Mouse (Mus musculus): ENCODE measurements around the gene Gpx1. TPM values are rescaled to one million over a fixed set of nuclear protein-coding genes. Genes with fewer than 3 reads are reported as not detected.
A peak's percentile ranks its signal among the peaks of the same experiment; 100 is the strongest.

Gpx1 gene
- polyA plus RNA-seq, 2 experiments, result 476 to 718 TPM

GRCm38 (mm10) chr9:108343835-108344234, 5.1 kb downstream of the Gpx1 start:
- H3K27ac ChIP-seq (replicated peaks; ENCODE audit: low read depth, low read length), result no peak overlapping the region
- TF ChIP-seq POLR2A (IDR thresholded peaks at IDR 0.05; ENCODE audit: borderline replicate concordance, extremely low read depth, insufficient read depth, insufficient read length), result no peak
- H3K36me3 ChIP-seq (ENCODE audit: control insufficient read depth, insufficient read depth, low read length), result no peaks in the 10 kb centered on the region
- no peak for DNase-seq (ENCODE audit: low spot score)
- H3K9ac ChIP-seq (ENCODE audit: low read depth, low read length, severe bottlenecking), result no peak overlapping the region
- H3K27me3 ChIP-seq (ENCODE audit: control insufficient read depth, insufficient read depth, low read length), result no peaks in the 10 kb centered on the region
- 100% methylated on average over 1 of the region's 1 CpGs for WGBS
- peaks cover 16% of the 10 kb centered on the region for H3K4me1 ChIP-seq (ENCODE audit: control insufficient read depth, insufficient read depth, low read length)
- H3K4me3 ChIP-seq (replicated peaks; ENCODE audit: low read length), result no peak overlapping the region
- H3K4me2 ChIP-seq (replicated peaks; ENCODE audit: low read depth, low read length, severe bottlenecking), result no peak overlapping the region
- H3K9me3 ChIP-seq (ENCODE audit: control insufficient read depth, low read length), result no peaks in the 10 kb centered on the region
- ATAC-seq (ENCODE audit: low FRiP score, low read depth), result no peak

DNA sequence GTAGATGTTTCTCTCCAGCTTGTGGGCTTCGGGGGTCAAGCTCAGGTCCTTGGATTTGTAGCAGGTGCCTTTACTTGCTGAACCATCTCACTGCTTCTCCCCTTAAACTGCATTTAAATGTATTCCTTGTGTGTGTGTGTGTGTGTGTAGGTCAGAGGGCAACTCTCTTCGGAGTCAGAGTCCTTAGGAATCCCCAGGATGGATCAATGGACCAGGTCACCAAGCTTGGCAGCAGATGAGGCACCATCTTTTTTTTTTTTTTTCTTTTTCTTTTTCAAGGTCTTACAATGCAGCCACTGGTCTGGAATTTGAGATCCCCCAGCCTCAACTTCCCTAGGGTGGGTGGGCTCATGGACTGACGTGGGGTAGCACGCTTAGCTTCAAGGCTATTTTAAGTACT, 5.8 kb downstream of the Gpx1 start:
- DNase-seq (ENCODE audit: low spot score) (no peak), ATAC-seq (ENCODE audit: low FRiP score, low read depth) (no peak)
- TF ChIP-seq POLR2A (IDR thresholded peaks at IDR 0.05; ENCODE audit: borderline replicate concordance, extremely low read depth, insufficient read depth, insufficient read length), result no peak
- H3K27me3 ChIP-seq (ENCODE audit: control insufficient read depth, insufficient read depth, low read length), result no peaks in the 10 kb centered on the region
- H3K4me3 ChIP-seq (replicated peaks; ENCODE audit: low read length), result no peak overlapping the region
- no peak overlapping the region for H3K27ac ChIP-seq (replicated peaks; ENCODE audit: low read depth, low read length)
- H3K4me2 ChIP-seq (replicated peaks; ENCODE audit: low read depth, low read length, severe bottlenecking), result no peak overlapping the region
- peaks cover 18% of the 10 kb centered on the region for H3K4me1 ChIP-seq (ENCODE audit: control insufficient read depth, insufficient read depth, low read length)
- peaks cover 3% of the 10 kb centered on the region; the same call in 1 of the 2 replicates for H3K36me3 ChIP-seq (ENCODE audit: control insufficient read depth, insufficient read depth, low read length)
- no peaks in the 10 kb centered on the region for H3K9me3 ChIP-seq (ENCODE audit: control insufficient read depth, low read length)
- H3K9ac ChIP-seq (ENCODE audit: low read depth, low read length, severe bottlenecking), result no peak overlapping the region
- 87% methylated on average over 4 of the region's 4 CpGs for WGBS

- peak overlapping the region; percentile 92 for H3K4me3 ChIP-seq (replicated peaks; ENCODE audit: low read length)
- H3K9me3 ChIP-seq (ENCODE audit: control insufficient read depth, low read length), result no peaks in the 10 kb centered on the region
- ATAC-seq (ENCODE audit: low FRiP score, low read depth) (no peak), DNase-seq (ENCODE audit: low spot score) (no peak)
- peak overlapping the region; percentile 87 for H3K9ac ChIP-seq (ENCODE audit: low read depth, low read length, severe bottlenecking)
- TF ChIP-seq POLR2A (IDR thresholded peaks at IDR 0.05; ENCODE audit: borderline replicate concordance, extremely low read depth, insufficient read depth, insufficient read length), result no peak
- peaks cover 7% of the 10 kb centered on the region for H3K4me1 ChIP-seq (ENCODE audit: control insufficient read depth, insufficient read depth, low read length)
- WGBS, result 4% methylated on average over 11 of the region's 11 CpGs
- H3K36me3 ChIP-seq (ENCODE audit: control insufficient read depth, insufficient read depth, low read length), result peaks cover 27% of the 10 kb centered on the region
- H3K27me3 ChIP-seq (ENCODE audit: control insufficient read depth, insufficient read depth, low read length), result no peaks in the 10 kb centered on the region
- peak overlapping the region; percentile 75 for H3K4me2 ChIP-seq (replicated peaks; ENCODE audit: low read depth, low read length, severe bottlenecking)
- peak overlapping the region; percentile 96 for H3K27ac ChIP-seq (replicated peaks; ENCODE audit: low read depth, low read length)
Measured at GRCm38 (mm10) chr9:108347024-108347423, 8.3 kb downstream of the Gpx1 start.

DNA sequence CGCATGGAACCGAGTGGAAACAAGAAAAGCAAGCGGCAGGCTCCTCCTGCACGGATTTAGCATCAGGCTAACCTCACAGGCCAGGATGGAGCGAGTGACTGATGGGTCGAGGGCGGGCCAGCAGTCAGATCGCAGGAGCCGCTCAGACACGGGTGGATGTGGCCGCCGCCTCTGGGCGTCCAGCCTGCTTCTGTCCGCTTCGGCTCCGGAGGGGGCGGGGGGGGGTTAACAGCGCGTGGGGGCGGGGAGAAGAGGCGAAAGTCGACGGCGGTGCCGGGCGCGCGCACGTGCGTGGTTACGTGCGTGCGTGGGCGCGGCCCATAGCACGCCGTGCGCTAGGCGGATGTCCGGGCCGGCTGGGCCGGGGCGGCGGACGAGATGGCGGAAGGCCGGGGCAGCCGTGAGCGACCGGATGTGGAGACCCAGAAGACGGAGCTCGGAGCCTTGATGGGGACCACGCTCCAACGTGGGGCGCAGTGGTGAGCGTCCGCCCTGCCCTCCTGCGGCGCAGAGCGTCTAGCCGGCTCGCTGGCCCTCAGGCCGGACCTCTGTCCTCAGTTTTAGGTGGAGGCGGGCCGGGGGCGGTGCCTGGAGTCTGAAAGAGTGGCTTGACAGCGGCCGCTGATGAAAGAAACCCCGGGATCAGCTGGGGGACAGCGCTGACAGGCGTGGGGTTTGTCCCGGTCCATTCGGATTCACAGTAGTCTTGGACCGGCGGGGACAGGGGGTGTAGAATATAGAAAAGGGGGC, 9.0 kb downstream of the Gpx1 start, which contains the start of gene Usp4:
Usp4 (plus strand) TSS at position 314 of the 750 bp plus-strand sequence.
- under 1% methylated on average over 47 of the region's 75 CpGs for WGBS
- H3K4me2 ChIP-seq (replicated peaks; ENCODE audit: low read depth, low read length, severe bottlenecking), result peak within 1 kb of the TSS; percentile 75
- peak; percentile 95 for ATAC-seq (ENCODE audit: low FRiP score, low read depth)
- peaks cover 7% of the 10 kb centered on the region for H3K4me1 ChIP-seq (ENCODE audit: control insufficient read depth, insufficient read depth, low read length)
- peak; percentile 93 for DNase-seq (ENCODE audit: low spot score)
- H3K9me3 ChIP-seq (ENCODE audit: control insufficient read depth, low read length), result no peaks in the 10 kb centered on the region
- H3K4me3 ChIP-seq (replicated peaks; ENCODE audit: low read length), result peak within 1 kb of the TSS; percentile 92
- H3K27me3 ChIP-seq (ENCODE audit: control insufficient read depth, insufficient read depth, low read length), result no peaks in the 10 kb centered on the region
- H3K9ac ChIP-seq (ENCODE audit: low read depth, low read length, severe bottlenecking), result peak within 1 kb of the TSS; percentile 87
- H3K36me3 ChIP-seq (ENCODE audit: control insufficient read depth, insufficient read depth, low read length), result peaks cover 34% of the 10 kb centered on the region
- TF ChIP-seq POLR2A (IDR thresholded peaks at IDR 0.05; ENCODE audit: borderline replicate concordance, extremely low read depth, insufficient read depth, insufficient read length), result peak; percentile 68; the same call in 1 of the 2 replicates
- peak within 1 kb of the TSS; percentile 96 for H3K27ac ChIP-seq (replicated peaks; ENCODE audit: low read depth, low read length)

GRCm38 (mm10) chr9:108348290-108348680, 9.6 kb downstream of the Gpx1 start:
- Histone ChIP-seq H3K27ac (replicated peaks; ENCODE audit: low read depth, low read length) (peak overlapping the region; percentile 96), H3K4me3 (replicated peaks; ENCODE audit: low read length) (peak overlapping the region; percentile 92), H3K4me1 (ENCODE audit: control insufficient read depth, insufficient read depth, low read length) (peaks cover 7% of the 10 kb centered on the region), H3K9me3 (ENCODE audit: control insufficient read depth, low read length) (no peaks in the 10 kb centered on the region), H3K4me2 (replicated peaks; ENCODE audit: low read depth, low read length, severe bottlenecking) (peak overlapping the region; percentile 75), H3K36me3 (ENCODE audit: control insufficient read depth, insufficient read depth, low read length) (peaks cover 40% of the 10 kb centered on the region), H3K27me3 (ENCODE audit: control insufficient read depth, insufficient read depth, low read length) (no peaks in the 10 kb centered on the region), H3K9ac (ENCODE audit: low read depth, low read length, severe bottlenecking) (peak overlapping the region; percentile 87)
- no peak for TF ChIP-seq POLR2A (IDR thresholded peaks at IDR 0.05; ENCODE audit: borderline replicate concordance, extremely low read depth, insufficient read depth, insufficient read length)
- 5% methylated on average over 14 of the region's 14 CpGs for WGBS
- ATAC-seq (ENCODE audit: low FRiP score, low read depth) (no peak), DNase-seq (ENCODE audit: low spot score) (no peak)
